Mouse (Mus musculus) retina, adult 2 months (tissue): ENCODE results near the gene Fmnl2.

Source experiments
- DNase-seq: peaks from one replicate; pipeline ENCODE4 v3.0.0-alpha.2; 2012; ENCODE audit warnings: low read depth, low spot score

Gene Fmnl2

DNA sequence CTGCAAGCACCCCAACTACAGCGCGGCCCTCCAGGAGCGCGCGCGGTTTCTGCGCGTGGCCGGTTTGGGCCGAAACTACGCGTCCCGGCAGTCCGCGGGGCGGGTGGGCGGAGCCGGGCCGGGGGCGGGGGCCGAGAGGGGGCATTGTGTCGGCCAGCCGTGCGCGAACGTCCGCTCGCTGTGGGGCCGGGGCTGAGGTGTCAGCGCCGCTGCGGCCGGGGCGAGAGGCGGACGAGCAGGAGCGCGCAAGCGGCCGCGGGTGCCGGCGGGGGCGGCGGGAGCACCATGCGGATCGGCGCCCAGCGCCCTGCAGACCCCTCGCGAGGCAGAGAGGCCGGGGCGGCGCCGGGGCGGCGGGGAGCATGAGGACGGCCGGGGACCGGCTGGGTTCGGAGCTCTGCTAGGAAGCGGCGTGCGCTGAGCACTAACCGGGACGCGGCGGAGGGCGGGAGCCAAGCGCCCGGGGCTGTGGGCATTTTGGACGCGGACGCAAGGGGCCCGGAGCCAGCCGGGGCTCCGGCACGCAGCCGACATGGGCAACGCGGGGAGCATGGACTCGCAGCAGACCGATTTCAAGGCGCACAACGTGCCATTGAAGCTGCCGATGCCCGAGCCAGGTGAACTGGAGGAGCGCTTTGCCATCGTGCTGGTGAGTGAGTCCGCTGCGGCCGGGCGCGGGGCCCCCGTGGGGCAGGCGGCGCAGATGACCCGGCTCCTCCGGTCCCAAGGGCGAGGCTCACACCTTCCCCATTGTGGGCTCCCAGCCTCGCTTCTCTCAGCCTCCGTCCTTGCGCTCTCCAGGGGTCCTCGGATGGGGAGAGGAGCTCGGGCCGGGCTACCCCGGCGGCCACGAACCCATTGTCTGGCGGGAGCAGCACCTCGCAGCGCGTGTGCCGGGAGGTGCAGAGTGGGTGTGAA is at the start of gene Fmnl2:
Fmnl2 (plus strand) TSS at position 250 of the 918 bp plus-strand sequence.
- DNase-seq, result no peak

DNA sequence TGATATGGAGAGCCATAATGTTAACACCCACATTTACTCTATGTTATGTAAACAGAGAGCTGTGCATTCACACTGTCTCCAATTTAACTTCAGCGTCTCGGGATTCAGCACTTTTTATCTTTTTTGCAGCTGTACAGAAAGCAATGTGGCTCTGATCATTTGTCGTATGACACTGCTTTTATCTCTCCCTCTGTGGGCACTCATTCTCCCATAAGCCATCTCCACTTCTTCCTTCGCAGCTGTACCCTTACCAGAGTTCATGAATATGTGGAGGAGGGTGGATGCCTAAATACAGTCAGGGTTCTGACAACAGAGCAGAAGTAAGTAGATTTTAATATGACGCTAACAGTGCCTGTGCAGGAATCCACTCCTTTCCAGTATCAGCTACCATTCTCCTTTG is 47.7 kb upstream of the Fmnl2 start:
- DNase-seq, result no peak

DNA sequence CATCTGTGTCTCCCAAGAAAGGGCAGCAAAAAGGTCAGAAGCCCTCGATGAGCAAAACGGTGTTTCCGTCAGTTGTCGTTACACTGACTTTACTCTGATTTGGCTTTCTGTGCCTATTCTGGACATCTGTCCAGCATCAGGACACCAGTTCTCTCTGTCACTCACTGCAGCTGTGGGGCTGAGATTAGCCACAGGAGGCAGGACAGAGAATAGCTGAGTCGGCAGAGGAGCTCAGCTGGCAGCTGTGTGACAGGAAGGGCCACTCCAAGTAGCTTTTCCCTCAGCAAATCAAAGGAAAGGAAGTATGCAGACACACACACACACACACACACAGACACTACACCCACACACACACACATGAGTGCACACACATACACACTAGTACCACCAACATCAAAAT is 46.0 kb upstream of the Fmnl2 start:
- no peak for DNase-seq

DNA sequence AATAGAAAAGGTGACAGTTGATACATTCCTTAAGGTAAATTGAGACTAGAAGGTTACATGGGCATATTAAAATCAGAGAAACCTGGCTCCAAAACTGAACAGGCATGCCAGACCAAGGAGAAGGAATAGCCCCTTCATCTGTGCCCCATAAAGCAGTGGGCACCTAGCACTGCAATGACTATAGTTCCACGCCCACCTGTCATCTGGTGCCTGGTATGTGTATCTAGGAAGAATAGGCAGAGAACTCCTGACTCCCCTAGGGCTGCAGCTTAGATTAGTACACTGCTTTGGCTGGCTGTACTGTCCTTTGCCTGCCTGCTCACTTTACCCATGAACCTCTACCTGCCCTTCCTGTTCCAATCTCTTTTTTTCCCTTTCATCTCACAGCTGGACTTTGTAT is 40.3 kb upstream of the Fmnl2 start:
- no peak for DNase-seq

DNA sequence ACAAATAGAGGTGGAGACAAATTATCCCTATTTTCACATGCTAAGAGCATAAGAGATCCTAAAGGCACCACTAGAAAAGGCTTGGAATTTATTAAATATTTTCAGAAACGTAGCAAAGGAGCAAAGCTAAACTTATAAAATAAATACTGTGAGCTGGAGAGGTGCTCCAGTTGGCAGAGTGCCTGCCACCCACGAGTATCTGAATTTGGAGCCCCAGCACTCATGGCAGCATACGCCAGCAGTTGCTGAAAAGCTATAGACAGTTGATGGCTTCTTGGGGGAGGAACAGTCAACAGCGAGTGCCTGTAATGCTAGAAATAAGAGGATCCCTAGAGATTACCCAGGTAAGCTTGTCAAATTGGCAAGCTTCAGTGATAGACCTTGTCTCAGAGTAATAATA is 38.7 kb upstream of the Fmnl2 start:
- DNase-seq, result no peak

DNA sequence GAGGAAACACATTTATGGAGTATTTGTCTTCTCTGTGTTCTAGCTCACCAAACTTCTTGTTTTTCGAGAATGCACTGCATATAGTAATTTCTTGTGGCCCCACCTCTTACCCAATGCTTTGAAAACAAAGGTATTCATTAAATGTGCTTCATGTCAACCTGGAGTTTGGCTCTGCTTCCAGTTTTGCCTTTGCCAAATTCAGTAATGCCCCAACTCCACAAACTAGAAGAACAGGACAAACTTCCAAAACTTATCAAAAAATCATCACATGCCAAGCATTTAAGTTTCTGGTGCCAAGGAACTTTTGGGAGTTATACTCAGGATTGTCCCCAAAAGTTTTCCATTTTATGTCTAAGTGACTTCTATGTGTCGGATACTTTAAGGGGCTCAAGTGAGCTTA is 35.4 kb upstream of the Fmnl2 start:
- no peak for DNase-seq

DNA sequence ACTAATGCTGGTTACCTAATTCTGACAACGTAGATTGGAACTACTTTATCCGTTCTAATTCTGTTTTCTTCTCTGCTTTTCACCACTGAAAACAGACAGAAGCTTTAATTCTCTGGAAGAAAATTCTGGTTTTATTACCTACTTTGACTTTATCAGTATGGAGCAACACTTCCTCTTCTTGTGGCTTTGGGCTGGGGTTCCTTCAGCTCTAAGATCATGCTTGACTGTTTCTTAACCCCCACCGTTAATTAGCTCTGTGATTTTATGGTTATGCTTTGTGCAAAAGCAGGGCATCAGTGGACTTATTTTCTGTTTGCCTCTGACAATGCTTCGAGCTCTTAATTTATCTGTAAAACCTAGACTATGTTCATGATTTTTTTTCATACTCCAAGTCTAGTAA is 29.6 kb upstream of the Fmnl2 start:
- no peak for DNase-seq

DNA sequence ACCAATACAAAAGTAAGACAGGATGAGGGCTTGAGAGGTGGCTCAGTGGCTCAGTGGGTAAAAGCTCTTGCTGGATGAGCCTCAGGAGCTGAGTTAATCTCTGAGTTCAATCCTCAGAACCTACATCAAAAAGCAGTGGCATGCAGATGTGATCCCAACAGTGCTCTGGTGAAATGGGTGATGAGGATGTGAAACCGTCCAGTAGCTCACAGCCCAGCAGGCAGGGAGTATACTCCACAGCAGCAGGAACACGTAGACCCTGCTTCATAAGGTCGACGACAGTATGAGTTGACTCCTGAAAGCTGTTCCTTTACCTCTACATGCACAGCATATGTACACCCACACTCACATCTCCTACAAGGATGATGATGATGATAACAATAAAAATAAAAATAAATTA is 27.1 kb upstream of the Fmnl2 start:
- no peak for DNase-seq

DNA sequence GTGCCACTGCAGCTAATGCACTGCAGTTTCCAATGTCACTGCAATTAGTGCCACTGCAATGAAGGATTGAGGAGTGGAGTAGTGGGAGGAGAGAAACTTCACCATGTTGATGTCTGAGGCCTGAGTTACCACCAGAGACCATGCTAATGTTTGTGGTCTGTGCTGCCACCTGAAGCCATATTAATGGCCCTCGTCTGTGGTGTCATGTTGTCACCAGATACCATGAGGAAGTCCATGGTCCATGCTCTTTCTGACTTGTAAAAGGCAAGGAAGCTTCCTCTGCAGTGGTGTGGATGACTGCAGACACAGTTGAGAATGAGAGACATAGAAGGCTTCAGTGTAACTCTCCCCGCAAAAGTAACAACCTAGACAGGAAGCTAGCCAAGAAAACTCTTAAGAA is 26.1 kb upstream of the Fmnl2 start:
- no peak for DNase-seq

DNA sequence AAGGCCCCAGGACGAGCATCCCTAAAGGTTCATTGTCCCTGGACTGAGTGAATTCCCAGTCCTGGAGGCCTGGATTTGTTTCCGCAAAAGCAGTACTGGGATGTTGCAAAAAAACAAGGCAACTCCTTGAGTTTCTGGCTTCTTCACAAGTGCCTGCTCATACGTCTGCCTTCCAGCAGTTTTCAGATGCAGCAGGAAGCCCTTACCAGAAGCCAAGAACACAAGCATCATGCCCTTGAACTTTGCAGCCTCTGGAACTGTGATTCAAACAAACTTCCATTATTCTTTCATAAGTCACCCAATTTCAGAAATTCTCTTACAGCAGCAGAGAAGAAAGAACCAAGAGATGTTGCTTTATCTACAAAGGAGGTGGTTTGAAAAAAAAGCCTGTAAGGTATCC is 21.9 kb upstream of the Fmnl2 start:
- DNase-seq, result no peak

DNA sequence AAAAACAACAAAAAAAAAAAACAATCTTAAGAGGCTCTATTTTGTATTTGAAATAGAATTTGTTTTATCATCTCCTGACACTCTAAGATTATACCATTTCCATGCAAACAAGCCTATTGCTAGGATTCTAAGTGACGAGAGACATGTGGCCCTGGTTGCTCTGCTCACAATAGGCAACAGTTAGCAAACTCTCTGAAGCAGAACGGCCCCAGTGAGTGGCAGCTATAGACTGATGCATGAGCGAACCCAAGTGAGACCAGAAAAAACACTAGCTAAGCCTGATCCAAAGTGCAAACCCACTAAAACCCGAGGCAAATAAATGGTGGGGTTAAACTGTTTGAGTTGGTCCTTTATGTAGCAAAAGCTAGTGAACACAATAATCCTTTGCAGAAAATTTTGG is 18.6 kb upstream of the Fmnl2 start:
- no peak for DNase-seq

DNA sequence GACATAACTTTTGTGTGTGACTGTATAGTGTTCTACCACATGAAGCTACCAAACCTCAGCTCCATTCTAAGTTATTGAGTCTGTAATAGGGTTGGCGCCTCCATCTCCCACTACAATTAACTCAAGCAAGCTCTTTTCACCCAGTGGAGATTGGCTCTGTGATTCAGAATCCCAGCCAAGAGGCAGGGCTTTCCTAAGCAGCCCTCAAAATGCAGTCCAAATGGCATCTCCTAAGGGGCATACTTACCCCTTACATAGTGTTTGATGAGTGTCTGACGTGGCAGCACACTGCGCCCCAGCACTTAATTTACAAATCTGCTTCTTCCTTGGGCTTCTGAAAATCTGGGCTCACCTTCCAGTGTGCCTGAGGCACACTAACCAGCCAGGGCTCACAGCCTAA is 17.8 kb upstream of the Fmnl2 start:
- no peak for DNase-seq

DNA sequence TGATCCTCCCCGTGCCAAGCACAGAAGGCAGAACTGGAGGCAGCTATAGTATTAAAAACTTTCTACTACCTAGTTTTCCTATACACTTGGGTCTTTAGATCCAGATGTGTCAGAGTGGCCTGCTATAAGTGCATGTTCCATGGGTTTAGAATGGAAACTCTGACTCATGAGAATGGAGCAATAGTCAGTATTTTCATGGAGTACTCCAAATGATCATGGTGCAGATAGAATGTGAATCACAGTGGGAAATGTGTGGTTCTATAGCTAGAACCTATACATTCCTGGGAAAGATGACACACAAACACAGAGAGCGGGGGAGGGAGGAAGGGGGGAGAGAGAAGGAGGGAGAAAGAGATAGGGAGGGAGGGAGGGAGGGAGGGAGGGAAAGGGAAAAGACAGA is 13.8 kb upstream of the Fmnl2 start:
- no peak for DNase-seq

DNA sequence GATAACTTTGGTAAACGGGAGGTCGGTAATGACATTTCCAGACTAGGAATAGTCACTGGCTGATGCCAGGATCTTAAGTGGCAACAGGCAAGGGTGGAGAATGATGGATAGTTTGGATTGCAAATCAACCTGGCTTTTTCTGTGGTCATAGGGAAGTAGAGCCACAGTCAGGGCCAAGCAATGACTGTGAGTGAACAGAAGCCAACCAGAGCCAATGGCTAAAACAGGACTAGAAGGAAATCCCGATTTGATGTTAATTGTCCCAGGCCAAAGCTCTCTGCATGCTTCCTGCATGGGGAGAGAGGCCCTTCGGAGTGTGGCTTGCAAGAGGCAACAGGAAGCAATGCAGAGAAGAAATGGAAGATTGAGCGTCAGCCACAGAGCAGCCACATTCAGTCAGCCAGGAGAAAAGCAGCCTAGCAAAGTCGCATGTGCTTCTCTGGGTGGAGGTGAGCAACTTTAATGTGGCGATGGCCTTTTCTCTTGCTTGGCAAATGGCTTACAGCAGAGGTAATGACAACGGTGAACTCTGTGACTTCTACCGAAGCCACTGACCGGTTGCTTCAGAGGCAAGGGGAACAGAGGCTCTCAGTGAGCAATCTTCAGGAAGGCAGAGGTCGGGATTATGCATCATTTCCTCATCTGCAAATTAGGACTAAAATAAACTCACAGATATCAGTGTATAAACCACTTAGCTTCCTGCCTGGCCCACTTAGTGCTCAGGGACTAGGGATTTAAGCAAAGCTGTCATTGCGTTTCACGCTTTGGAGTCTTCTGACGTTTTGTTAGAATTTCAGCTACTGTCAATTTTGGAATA is 12.5 kb upstream of the Fmnl2 start:
- DNase-seq, result no peak

DNA sequence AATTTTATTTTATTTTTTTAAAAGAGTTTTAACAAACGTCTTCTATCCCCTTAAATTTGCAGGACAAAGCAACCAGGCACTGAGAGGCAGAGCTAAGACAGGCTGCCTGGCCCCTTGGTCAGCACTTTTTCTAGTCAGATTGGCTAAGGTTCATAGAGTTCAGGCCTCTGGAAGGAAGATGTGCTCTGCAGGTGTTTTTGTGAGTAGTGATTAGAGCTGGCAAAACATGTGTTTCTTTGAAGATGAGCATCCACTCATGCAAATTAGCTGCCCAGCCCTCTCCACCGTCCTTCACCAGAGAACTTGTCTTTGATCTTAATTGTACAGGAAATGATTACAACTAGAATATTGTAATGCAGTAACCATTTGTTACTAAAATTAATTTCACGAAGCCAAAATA is 11.2 kb upstream of the Fmnl2 start:
- no peak for DNase-seq

DNA sequence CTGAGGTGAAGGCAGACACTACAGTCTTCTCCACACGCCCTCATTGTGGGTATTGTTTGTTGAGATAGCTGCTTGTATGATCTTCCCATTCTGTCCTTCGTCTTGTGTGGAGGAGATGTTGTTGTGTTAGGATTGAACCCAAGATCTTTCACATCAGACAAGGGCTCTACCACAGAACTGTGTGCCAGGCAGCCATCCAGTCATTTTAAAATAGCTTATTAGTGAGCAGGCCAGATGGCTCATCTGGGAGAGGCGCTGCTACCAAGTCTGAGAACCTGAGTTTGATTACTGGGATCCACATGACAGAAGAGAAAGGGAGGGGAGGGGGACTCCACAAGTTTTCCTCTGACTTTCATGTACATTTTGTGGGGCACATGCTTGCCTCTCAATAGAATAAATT is 8.6 kb upstream of the Fmnl2 start:
- DNase-seq, result no peak

DNA sequence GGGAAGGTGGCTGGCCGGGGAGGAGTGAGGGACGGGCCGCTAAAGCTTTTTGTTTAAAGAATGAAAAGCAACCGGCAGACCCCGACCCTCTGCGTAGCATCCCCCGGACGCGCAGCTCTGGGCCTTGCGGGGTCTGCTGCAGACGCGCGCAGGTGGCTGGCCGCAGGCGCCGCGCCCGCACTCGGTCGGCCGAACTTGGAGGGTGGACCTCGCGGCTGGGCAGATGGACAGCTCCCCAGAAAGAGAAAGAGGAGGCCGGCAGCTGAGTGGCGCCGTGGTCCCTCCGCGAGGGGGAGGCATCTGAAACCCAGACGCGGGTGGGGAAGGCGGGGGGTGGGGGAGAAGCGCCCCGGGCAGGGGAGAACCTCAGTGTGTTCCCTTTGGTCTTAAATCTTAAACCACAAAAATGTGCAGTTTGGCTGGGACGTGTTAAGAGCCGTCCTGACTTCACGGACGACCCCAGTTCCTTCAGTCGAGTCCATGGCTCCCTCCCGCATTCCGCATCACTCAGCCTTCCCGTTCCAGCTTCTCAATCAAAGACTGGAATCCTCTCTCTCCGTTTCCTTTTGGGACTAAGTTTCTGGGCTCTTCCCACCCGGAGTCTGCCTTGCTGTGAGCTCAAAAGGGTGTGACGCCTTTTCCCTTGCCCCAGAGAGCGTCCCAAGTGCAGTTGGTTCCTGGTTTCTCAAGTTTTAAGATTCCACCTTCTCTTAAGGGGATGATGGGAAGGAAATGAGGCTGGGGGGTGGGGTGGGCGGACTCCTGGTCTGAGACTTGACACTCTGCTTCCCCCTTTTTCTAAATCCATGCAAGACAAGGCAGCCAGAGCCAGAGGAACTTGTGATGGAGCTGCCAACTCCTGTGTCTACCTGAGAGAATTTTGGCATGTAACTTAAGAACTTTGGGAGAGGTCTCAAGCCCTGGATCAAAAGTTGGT is 1.1 kb downstream of the Fmnl2 start:
- DNase-seq, result no peak

DNA sequence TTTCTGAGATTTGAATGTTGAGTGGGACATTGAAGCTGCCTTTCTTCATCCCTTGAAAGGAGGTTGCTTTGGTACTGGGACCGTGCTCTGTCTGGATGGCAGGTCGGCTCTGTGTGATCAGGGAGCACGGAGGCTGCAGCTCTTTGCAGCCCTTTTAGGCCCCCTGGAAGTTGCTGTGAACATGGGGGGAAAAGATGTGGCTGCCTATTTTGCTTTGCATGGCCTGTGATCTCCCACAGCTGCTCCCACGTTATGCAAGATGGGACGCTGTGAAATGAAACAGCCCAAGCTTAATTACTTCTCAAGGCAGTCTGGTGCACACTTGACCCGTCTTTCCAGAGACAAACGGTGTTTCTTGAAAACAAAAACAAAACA is 1.8 kb downstream of the Fmnl2 start:
- DNase-seq, result no peak

DNA sequence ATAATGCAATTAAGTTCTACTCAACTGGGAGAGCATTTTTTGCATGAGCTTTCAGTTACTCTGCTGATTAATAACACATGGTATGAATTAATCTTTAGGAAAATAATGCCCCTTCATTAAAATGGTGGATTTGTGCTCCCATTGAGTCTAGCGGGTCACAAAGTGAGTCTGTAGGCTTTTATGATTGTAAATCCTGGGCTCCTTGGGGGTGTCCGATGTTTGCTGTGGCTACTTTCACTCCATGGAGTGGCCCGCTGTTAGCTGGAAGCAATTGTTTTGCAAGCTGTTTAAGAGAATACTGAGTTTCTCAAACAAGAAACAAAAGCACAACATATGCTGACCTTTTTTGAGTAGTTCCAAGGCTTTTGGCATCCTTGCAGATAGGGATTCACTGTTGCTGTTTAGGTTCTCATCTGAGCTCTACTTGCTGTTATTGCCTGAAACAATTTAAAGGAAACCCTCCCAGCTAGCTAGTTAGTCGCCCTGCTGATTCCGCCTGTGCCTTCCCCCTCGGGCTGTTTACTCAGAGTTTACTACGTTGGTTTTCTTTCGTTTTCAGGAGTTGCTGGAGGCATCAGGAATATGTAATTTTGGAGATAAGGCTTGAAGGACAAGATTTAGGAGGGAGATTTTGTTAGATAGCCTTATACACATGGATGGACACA is 2.6 kb downstream of the Fmnl2 start:
- no peak for DNase-seq

DNA sequence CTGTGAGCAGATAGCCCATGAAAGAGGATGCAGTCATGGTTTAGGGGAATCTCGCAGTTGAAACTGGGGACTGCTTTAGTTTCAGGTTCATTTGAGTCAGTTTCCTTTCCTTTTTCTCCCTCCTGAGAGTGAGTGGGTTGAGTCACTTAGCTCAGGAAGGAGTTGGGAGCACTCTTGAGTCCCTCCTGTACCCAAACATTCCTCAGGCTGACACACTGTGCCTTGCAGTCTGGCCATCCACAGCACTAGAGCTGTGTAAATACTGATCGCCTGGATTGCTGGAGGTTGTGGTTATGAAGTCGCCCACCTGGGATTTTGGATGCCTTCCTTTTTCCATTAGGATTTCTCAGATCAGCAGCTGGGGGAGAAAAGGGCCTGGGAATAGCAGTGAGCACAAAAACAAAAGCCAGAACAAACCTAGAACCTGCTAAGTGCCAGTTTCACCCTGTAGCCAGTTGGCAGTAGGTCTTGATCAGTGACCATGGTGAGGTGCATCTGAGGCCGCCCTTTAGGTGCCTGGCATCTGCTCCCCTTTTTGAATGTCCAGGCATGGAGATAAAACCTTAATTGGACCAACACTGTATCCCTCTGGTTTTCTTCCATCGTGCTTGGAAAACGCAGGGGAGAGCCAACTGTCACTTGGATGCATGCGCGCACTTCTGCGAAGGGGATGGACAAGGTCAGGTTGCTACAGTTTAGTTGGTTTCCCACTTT is 4.5 kb downstream of the Fmnl2 start:
- no peak for DNase-seq

DNA sequence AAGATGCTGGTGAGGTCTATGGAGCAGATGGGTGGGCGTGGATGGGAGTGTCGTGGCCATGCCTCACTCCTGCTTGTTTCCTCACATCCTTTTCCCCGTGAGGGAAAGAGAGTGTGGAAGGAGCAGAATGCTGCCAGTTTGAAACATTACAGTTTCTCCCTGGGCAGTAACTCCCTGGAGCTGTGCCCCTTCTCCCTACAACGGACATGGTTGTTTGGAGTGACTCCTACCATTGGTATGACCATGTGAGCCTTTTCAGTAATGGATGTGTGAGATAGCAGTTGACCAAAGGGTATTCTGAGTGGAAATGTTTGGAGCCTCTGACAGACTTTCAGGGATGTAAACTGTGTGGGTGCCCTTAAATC is 5.1 kb downstream of the Fmnl2 start:
- no peak for DNase-seq
